Mouse (Mus musculus) inflammation-experienced regulatory T-cells, adult 16 weeks (primary cell): ENCODE results near the gene Psip1. TPM values are rescaled to one million over a fixed set of nuclear protein-coding genes. Genes with fewer than 3 reads are reported as not detected.

ENCODE experiments used
- polyA plus RNA-seq: library from polyadenylated mRNA; unstranded; fragments of 100-300 nt; shearing (Covaris generic); gene quantifications from one replicate; pipeline ENCODE4 v1.2.1, GENCODE M21; 2017

Psip1 gene
- 28.7 TPM for polyA plus RNA-seq

GRCm38 (mm10) chr4:83486117-83486901 is at the start of gene Psip1:
Gene Psip1 (minus strand): TSS chr4:83486459.

GRCm38 (mm10) chr4:83524843-83525689 is 38.8 kb upstream of the Psip1 start, which contains the start of gene Ccdc171:
Gene Ccdc171 (plus strand): TSS chr4:83525545.

GRCm38 (mm10) chr4:83417160-83417819 is 69.0 kb downstream of the Psip1 start, which contains the start of gene Snapc3:
Gene Snapc3 (plus strand): TSS chr4:83417724.

Other genes starting within 250 kb of the Psip1 start
- gene Ttc39b, start 162.2 kb downstream of the Psip1 start, polyA plus RNA-seq, result 123 TPM
- gene Snapc3, start 68.7 kb downstream of the Psip1 start, polyA plus RNA-seq, result 53.8 TPM
- 16.8 TPM for gene Ccdc171, start 39.1 kb upstream of the Psip1 start, polyA plus RNA-seq